Mouse (Mus musculus) erythroblast, adult 5-6 weeks (primary cell): ENCODE results near the gene Arpc1b. TPM values are rescaled to one million over a fixed set of nuclear protein-coding genes. Genes with fewer than 3 reads are reported as not detected.
A peak's percentile ranks its signal among the peaks of the same experiment; 100 is the strongest.
"Not testable (repeated sequence)": the region's sequence is repeated elsewhere in the genome, so short reads cannot be mapped to it uniquely, and the experiment has no call there.

Experiments used
- ATAC-seq: replicated peaks from 2 replicates; pipeline ENCODE4 v1.8.0; 2016; ENCODE audit warnings: moderate number of reproducible peaks, mild to moderate bottlenecking, moderate TSS enrichment, inconsistent platforms; ENCODE audit not compliant: poor library complexity, low FRiP score, severe bottlenecking
- total RNA-seq, 2 experiments: library from RNA; stranded (forward) in 1 of 2; stranded (reverse) in 1 of 2; fragments of 150-400 nt in 1 of 2; fragments of 200-764, 138-1000 nt in 1 of 2; gene quantifications; 2 replicates each; pipeline versions ENCODE4 v1.2.3 to v1.2.4; 2015 to 2017; ENCODE audit warnings: low replicate concordance in 2 of 2

Arpc1b gene
- total RNA-seq (2015; ENCODE audit: low replicate concordance) (60.5 and 70.8 TPM in 2 replicates), total RNA-seq (2017; ENCODE audit: low replicate concordance) (46.7 and 74.1 TPM in 2 replicates)

DNA sequence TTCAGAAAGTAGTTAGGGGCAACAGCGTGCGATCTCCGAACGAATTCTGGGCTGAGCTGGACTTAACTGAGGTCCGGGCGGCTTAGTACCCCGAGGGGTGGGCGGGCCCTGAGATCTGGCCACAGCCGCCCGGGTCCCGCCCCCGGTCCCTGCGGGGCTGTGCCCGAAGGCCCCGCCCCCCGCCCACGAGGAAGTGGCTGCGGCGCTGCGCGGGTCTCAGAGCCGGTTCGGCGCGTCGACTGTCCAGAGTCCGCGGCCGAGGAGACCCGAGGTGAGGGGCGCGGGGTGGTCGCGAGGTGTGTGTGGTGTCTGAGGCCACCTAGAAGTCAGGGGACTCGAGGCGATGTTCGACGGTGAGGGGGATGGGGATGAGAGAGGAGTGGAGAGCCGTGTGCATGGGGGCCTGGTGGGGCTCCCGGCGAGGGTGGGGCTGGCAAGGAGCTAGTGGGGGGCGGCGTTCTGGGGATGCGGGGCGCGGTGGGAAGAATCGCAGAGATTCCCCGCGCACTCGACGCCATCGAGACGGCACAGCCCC, at the start of gene Arpc1b:
Gene Arpc1b (plus strand): TSS at position 145 of the 535 bp plus-strand sequence.
- no peak for ATAC-seq

DNA sequence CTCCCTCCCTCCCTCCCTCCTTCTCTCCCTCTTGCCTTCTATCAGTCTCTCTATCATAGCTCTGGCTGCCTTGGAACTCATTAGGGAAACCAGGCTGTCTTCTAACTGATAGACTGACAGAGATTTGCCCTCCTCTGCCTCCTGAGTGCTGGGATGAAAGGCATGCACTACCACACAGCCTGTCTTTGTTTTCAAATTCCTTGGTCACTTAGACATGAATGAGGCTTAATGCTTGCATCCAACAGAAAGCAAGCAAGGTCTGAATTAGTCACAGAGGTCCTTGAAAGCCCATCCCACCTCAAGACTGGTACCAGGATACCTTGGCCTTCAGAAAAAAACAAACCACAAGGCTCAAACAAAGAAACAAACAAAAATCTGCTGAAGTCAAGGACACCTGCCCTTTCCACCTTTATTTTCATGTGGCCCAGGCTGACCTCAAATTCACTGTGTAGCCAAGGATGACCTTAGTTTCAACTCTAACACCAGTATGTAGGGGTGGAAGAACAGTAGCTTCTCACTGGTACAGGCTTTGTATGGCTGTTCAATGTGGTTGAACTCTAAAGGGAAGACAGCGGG, 49.2 kb upstream of the Arpc1b start:
- ATAC-seq: no peak

DNA sequence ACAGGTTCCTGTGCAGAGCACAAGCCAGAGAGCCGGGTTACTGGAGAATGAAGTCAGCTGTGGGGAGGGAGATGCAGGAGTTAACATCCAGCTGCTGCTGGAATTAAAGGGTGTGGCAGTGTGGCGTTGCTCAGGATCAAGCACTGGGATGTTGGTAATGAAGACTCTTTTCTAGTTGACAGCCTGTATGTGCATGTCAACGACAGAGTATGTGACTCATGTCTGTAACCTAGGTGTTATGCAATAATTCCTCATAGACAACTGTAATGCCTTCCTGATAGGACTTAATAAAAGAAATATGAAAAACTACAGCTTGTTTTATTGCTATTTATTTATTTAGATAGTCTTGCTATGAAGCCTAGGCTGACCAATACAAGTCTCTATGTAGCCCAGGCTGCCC, 45.2 kb upstream of the Arpc1b start:
- ATAC-seq: no peak

DNA sequence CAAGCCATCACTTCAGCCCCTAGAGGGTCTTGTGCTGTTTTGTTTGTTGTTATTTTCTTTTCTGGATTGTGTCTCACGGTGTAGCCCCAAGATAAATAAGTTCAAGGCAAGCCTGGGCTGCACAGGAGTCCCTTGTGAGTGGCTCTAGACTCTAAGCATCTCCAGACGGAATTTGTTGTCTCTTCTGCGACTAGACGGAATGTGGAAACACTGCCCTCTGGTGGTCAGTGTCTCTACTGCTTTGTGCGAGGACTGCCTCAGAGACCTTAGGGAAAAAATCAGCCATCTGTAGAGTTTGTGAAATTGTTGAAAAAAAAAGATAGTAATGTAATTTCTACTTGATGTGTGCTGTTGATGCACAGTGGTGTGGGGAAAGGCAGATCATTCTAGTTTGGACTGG, 44.3 kb upstream of the Arpc1b start:
- ATAC-seq: peak; percentile 77

DNA sequence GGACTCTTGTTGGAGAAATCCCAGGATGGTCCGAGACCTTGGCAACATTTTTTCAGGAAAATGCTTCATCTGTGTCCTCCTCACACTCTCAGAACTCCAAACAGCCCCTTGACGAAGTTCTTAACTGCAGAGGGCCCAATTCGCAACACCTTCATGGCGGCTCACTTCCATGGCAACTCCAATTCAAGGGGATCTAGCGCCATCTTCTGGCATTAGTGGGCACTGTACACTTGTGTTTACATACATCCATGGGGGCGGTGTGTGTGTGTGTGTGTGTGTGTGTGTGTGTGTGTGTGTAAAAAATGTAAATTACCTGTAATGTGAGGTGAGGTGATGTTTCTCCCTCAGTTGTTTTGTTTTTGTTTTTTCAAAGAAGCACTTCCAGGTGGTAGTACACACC, 42.7 kb upstream of the Arpc1b start:
- no peak for ATAC-seq

DNA sequence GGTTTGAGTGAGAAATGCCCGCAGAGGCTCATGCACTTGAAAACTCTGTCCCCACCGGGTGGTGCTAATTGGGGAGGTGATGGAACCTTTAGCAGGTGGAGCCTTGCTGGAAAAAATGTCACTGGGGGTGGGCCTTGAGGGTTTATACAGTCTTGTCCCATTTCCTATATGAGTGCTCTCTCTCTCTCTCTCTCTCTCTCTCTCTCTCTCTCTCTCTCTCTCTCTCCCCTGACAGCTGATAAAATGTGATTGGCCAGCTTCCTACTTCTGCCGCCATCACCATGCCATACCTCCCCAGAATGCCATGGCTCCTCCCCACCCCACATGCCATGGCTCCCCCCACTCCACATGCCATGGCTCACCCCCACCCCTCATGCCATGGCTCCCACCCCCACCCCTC, 38.9 kb upstream of the Arpc1b start:
- ATAC-seq: no peak

DNA sequence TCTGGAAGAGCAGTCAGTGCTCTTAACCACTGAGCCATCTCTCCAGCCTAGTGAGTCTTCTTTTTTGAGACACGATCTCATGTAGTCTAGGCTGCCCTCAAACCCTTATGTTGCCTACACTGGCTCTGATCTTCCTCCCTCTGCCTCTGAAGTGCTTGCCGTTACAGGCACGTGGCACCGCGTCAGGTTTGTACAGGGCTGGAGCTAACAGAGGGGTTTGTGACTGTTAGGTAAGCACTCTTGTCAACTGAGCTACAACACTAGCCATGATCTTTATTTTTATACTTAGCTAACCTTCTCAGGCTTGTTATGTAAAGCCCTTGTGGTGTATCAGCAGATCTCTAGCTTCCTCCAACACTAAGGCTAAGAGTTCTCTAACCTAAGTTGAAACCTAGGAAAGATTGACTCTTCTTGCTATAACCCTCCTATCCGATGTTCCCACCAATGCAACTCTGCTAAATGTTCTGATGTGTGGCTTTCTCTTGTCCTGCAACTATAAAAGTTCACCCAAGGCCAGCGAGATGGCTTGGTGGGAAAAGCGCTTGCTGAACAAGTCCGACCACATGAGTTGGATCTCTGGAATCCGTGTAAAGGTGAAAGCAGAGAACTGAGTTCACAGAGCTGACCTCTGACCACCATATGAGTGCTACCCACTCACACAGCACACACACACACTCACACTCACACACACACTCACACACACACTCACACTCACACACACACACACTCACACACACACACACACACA, 32.0 kb upstream of the Arpc1b start:
- no peak for ATAC-seq

DNA sequence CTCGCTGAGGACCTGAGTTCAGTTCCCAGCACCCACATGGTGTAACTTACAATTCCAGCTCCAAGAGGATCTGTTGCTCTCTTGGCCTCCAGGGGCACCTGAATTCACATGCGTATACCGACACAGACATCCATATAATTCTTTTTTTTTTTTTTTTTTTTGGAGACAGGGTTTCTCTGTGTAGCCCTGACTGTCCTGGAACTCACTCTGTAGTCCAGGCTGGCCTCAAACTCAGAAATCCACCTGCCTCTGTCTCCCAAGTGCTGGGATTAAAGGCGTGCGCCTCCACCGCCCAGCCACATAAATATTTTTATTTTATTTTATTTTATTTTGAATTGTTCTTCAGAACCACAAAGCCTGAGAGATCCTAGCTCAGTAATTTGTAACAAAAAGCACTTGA, 30.8 kb upstream of the Arpc1b start:
- not testable (repeated sequence) for ATAC-seq

DNA sequence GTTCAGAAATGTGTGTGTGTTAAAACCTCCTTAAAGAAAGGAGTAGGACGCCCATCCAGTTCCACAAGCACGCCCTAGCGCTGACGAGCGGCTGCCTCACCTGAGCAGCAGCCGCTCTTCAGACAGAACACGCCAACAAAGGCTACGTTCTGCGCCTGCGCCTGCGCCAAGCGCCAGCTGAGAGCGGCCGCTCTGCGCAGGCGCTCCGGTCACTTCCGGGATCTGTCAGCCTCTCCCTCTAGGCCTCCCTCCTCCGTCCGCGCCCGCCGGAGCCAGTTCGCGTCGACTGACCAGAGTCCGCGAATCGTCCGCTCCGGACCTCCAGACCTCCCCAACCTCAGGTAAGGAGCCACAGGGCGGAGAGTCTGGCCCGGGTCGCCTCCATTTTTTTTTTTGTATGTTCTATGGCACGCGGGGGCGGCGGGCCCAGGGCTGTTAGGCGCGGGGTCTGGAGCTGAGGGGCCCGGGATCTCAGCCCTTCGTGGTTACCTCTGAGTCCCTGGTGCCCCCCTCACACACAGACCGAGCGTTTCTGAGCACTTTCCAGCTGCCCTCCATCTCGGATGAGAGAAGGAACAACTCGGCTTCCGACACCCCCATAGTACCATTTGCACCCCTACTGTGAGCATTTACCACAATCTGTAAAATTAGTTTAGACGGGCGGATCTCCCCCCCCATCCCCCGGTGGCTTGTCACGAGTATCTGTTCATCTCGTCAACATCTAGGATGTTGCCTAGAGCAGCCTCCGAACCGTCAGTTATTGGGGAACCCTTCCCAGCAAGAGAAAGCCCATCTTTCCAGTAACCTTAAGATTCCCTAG, 30.2 kb upstream of the Arpc1b start, which contains the start of the genes Arpc1a and Kpna7:
Gene Arpc1a (plus strand): TSS at position 199 of the 820 bp plus-strand sequence.
Gene Kpna7 (minus strand): TSS at position 399 of the 820 bp plus-strand sequence.
- peak; percentile 99 for ATAC-seq

DNA sequence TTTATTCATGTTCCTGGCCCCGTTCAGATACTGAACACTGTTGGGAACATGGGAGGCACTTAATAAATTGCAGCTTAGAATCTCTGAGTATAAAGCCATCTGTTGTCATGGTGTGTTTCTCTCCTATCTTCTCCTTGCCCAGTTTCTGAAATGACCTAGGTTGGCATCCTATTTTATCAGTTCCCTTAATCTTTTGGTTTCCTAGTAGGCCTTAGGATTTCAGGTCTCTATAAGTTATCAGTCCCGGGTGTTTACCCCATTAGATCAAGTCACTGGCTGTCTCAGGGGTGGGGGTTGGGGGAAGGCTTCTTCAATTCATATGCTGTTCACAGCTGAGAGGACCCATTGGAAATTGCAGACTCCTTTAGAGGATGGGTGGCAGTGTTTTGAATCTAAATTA, 29.2 kb upstream of the Arpc1b start:
- ATAC-seq: no peak

DNA sequence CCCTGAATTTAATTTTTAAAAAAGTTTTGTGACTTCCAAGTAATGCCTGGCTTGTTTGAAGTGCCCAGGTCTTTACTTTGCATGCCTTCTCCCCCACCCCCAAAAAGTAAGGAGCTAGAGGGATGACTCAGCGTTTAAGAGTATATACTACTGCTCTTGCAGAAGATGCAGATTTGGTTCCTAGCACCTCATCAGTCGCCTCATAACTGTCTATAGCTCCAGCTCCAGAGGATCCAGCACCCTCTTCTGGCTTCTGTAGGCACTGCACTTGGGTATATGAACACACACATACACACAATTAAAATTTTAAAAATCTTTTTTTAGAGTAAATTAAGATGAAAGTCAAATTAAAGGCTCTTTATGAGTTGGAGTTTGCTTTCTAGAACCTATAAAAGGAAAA, 25.8 kb upstream of the Arpc1b start:
- ATAC-seq: no peak

DNA sequence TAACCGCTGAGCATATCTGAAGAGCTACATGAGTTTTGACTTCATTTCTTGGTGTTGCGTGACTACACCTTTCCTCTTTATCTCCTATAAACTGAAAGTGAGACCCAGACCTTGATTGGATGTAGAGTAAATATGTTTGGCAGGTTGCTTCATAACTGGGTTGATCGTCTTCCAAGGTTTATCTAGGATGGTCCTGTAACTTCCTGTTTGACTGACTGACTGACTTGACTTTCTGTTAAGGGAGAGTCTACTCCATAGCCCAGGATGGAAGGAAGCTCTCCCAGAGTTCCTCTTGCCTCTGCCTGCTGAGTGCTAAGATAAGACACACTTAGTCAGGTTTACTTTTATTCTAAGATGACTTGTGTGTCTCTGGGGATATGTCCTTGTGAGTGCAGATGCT, 24.1 kb upstream of the Arpc1b start:
- ATAC-seq: no peak

DNA sequence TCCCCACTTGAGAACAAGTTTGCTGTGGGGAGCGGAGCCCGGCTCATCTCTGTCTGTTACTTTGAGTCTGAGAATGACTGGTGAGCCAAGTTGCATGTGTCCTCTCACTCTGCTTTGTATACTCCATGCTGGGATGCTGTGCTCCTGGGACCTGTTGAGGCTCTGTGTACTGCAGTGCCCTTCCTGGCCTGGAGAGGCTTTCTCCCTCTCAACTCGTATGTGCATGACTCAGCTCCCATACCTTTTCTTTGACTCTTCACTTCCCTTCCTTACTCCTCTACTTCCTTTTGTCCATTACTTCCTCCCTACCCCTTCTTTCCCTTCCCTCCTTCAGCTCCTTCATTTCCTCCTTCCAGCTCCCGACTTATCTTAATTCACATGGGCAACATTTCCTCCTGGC, 17.8 kb upstream of the Arpc1b start:
- no peak for ATAC-seq

DNA sequence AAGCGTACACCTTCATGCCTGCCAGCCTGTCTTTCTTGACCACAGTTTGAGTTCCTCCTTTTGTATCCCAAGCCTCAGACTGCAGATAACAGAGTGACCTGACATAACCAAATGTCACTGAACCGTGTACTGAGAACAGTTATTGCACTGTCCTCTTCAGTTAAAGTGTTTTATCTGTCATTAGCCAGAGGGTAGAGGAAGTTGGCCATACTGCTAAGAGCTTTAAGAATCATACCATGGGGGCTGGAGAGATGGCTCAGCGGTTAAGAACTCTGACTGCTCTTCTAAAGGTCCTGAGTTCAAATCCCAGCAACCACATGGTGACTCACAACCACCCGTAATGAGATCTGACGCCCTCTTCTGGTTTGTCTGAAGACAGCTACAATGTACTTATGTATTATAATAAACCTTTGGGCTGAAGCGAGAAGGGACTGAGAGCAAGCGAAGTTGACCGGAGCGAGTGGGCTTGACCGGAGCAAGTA, 15.6 kb upstream of the Arpc1b start:
- no peak for ATAC-seq

DNA sequence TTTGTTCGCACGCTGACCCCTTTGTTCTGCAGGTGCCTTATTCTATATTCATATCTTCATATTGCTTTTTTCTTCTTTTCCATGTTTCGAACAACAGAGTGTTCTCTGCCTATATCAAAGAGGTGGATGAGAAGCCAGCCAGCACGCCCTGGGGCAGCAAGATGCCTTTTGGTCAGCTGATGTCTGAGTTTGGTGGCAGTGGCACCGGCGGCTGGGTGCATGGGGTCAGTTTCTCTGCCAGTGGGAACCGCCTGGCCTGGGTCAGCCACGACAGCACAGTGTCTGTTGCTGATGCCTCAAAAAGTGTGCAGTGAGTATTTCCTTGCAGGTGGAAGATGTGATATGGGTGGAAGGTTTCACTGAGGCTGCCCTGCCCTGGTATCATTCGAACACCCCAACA, 13.1 kb upstream of the Arpc1b start:
- ATAC-seq: no peak

DNA sequence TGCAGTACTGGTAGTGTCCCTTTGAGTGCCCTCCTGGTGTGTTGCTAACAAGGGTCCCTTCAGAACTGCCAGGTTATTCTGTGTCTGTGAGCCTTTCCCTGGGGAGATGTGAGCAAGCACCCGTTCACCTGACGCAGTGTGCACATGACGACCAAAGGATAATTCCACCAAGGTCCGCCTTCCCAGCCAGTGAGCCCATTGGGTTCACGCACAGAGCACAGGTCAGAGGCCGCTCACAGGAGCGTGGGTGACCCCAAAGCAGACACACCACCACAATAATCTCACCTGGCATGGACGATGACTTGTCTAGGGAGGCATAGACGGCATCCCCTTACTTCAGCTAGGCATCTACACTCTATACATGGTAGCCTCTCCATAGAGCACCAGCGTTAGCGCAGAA, 12.6 kb upstream of the Arpc1b start:
- ATAC-seq: not testable (repeated sequence)

DNA sequence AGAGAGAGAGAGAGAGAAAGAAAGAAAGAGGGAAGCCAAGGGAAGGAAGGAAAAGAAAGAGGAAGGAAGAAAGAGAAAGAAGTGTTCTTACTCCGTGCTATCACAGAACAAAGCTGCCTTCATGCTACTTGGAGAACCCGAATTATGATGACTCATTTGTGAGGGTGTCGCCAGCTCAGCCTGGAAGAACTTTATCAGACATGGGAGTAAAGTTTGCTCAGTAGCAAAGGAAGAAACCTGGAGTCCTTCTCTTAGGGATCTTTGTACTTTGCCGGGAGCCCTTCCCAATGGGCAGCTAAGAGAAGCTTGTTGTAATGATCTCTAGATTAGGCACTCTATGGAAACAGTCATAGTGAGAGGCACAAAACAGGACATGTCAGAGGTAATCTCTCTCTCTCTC, 11.3 kb upstream of the Arpc1b start:
- no peak for ATAC-seq

DNA sequence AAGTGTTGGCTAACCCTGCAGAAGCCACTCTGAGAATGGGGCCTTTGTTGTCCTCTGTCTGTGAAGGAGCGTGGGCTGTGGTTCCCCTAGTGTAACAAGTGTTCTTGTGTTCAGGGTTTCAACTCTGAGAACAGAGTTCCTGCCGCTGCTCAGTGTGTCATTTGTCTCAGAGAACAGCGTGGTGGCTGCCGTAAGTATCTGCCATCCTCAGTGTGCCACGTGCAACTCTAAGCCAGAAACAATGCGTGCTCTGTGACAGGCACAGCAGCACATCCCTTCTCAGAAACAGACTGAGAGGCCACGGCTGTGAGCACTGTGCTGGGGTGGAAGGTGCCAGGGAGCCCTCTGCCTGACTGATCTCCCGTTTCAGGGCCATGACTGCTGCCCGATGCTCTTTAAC, 9.7 kb upstream of the Arpc1b start:
- no peak for ATAC-seq

DNA sequence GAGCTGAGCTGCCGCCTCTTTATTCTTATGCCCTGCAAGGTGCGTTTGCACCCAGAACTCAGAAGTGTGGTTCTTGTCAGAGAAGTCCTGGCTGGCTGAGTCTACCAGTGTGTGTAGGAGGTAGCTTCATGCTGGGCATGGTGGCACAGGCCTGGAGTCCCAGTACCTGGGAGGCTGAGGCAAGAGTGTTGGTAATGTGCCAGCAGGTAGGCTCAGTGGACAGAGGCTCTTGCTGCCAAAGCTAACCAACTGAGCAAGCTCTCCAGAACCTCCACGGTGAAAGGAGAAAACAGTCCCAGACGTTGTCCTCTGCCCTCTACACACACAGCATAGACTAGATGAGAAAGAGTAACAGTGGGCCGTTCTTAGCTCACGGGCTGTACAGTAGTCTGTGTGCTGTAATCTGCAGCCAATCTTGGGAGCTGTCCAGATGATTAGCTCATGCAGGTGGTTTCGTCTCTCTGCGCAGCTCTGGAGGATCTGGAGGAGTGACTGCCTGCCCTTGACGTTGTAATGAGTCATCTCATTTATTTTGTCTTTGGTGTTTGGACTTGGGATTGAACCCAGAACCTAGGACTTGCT, 8.2 kb upstream of the Arpc1b start:
- ATAC-seq: no peak

DNA sequence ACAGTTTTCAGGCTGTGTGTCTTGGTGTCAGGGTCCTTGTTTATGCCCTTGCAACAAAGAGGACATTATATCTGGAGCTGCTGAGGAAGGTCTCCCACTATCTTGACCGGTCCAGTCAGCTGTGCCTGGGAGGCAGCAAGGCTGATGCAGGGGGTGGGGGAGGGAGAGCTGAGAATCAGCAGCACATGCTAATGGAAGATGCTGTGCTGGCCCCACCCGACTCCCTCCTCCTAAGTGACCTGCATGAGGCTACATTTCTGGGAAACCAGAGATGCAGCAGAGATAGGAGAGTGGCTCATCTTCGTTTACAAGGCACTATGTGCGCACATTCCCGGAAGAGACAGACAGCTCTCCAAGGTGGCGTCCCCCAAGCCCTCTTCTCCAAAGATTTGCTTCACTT, 3.6 kb upstream of the Arpc1b start:
- 0 out of 2 replicates have a peak, but pooled peaks have one; percentile 26 for ATAC-seq
